Mouse (Mus musculus): Measurements from ENCODE around the gene Akap8l. TPM values are rescaled to one million over a fixed set of nuclear protein-coding genes. Genes with fewer than 3 reads are reported as not detected.

Akap8l gene
- total RNA-seq, 2 experiments from 2014 or later: 36.7 to 50.5 TPM

Small RNAs within 50 kb of the gene (microRNA-seq; reads per million reads assigned to microRNA genes)
- gene Gm22201: not detected

Other genes starting within 250 kb of the Akap8l start
- 10 to 100 TPM; 68.4 to 68.9 TPM for gene Notch3, start 183.8 kb downstream of the Akap8l start, total RNA-seq (2021)
- gene Ephx3, start 161.1 kb downstream of the Akap8l start, total RNA-seq (2021): under 1 TPM; 0.17 to 0.31 TPM
- gene Brd4, start 65.9 kb downstream of the Akap8l start, total RNA-seq (2021): 10 to 100 TPM; 86.5 to 98.4 TPM
- 10 to 100 TPM; 50.8 to 75.1 TPM for gene Akap8, start 29.4 kb downstream of the Akap8l start, total RNA-seq (2021)
- gene Wiz, start 38.8 kb upstream of the Akap8l start, total RNA-seq (2021): 10 to 100 TPM; 32.6 to 34.3 TPM
- 1 to 10 TPM in 1 of 2 experiments, under 1 TPM in 1; 0.47 to 1.5 TPM for gene Rasal3, start 53.0 kb upstream of the Akap8l start, total RNA-seq (2021)
- under 1 TPM in 1 of 2 experiments, not detected in 1; 0.60 TPM for gene Pglyrp2, start 73.6 kb upstream of the Akap8l start, total RNA-seq (2021)
- gene Cyp4f39, start 102.1 kb upstream of the Akap8l start, total RNA-seq (2021): not detected
- 1 to 10 TPM; 2.1 to 3.3 TPM for gene Cyp4f17, start 155.4 kb upstream of the Akap8l start, total RNA-seq (2021)
- gene Cyp4f16, start 186.0 kb upstream of the Akap8l start, total RNA-seq (2021): 1 to 10 TPM; 5.2 to 9.1 TPM

All from gastrocnemius, postnatal 4 days (tissue).